In genomic region chr8:111358905-111359304, GRCm38 (mm10) we compare ENCODE assay signal across 13 mouse cellular contexts. TPM values are rescaled to one million over a fixed set of nuclear protein-coding genes. Genes with fewer than 3 reads are reported as not detected.
"Had no signal": no experiment of that assay in that cellular context is flagged by ENCODE, and none has a peak within 500 bp of the region (broad histone marks: within the 10 kb centered on the region; RNA-seq: fewer than 3 reads in every experiment).

No protein-coding gene starts in this region.

- H3K27me3 ChIP-seq: intestine, embryonic 15.5 days; kidney, embryonic 15.5 days; limb, embryonic 13.5 days; midbrain, embryonic 12.5 days had no signal

- H3K4me1 ChIP-seq: intestine, embryonic 15.5 days; limb, embryonic 13.5 days; liver, embryonic 12.5 days; midbrain, embryonic 12.5 days had no signal

- H3K27ac ChIP-seq: intestine, embryonic 15.5 days; kidney, embryonic 15.5 days; limb, embryonic 13.5 days; liver, embryonic 12.5 days; midbrain, embryonic 12.5 days had no signal

- DNase-seq: kidney, postnatal 14 days; left cerebral cortex, postnatal 4 days; lung, adult 18-20 months; right cerebral cortex, postnatal 25 days; thymus, adult 18-20 months; thymus, postnatal 14 days had no signal

- H3K9ac ChIP-seq: intestine, embryonic 15.5 days; kidney, embryonic 15.5 days; limb, embryonic 13.5 days; liver, embryonic 12.5 days; midbrain, embryonic 12.5 days had no signal

- H3K4me3 ChIP-seq: intestine, embryonic 15.5 days; kidney, embryonic 15.5 days; limb, embryonic 13.5 days; liver, embryonic 12.5 days; midbrain, embryonic 12.5 days had no signal

- H3K36me3 ChIP-seq: intestine, embryonic 15.5 days; kidney, embryonic 15.5 days; limb, embryonic 13.5 days; liver, embryonic 12.5 days; midbrain, embryonic 12.5 days had no signal

- H3K9me3 ChIP-seq: intestine, embryonic 15.5 days; kidney, embryonic 15.5 days; limb, embryonic 13.5 days; midbrain, embryonic 12.5 days had no signal

RNA-seq across cellular contexts. Expression of gene Mlkl, which starts 20.9 kb away (rescaled TPM):
- polyA plus RNA-seq: neural tube, embryonic 14.5 days had no signal

RNA-seq across cellular contexts. Expression of gene Fa2h, which starts 34.7 kb away (rescaled TPM):
- total RNA-seq: megakaryocyte-erythroid progenitor cell, adult 5-6 weeks had no signal
- polyA plus RNA-seq: limb, embryonic 13.5 days; liver, embryonic 12.5 days had no signal
